Comparison of ENCODE assay signal across 13 mouse cellular contexts in genomic region chr16:44601182-44601581, GRCm38 (mm10). TPM values are rescaled to one million over a fixed set of nuclear protein-coding genes. Genes with fewer than 3 reads are reported as not detected.
A peak's percentile ranks its signal among the peaks of the same experiment; 100 is the strongest.
DNase-seq lines count a peak whose midpoint lies in the region; ATAC-seq and TF ChIP-seq lines count a peak whose summit lies in the region.
"Had no signal": no experiment of that assay in that cellular context is flagged by ENCODE, and none has a peak within 500 bp of the region (broad histone marks: within the 10 kb centered on the region; RNA-seq: fewer than 3 reads in every experiment).

No protein-coding gene starts in this region.

- peaks cover 35% of the 10 kb centered on the region for H3K4me1 ChIP-seq in hindbrain, embryonic 10.5 days (replicated peaks)
- peaks cover 10% of the 10 kb centered on the region for H3K4me1 ChIP-seq in hindbrain, embryonic 14.5 days (replicated peaks; ENCODE audit: control insufficient read depth, insufficient read depth, low read length)
- peaks cover 18% of the 10 kb centered on the region for H3K4me1 ChIP-seq in limb, embryonic 11.5 days (ENCODE audit: control insufficient read depth, insufficient read depth, low read length)
- no peaks in the 10 kb centered on the region; the same call in 1 of the 2 replicates for H3K4me1 ChIP-seq in stomach, postnatal 0 days (replicated peaks; ENCODE audit: control insufficient read depth, insufficient read depth)
- peaks cover 17% of the 10 kb centered on the region for H3K4me1 ChIP-seq in heart, embryonic 10.5 days
- H3K4me1 ChIP-seq: liver, embryonic 13.5 days had no signal

- no peak for ATAC-seq in hindbrain, embryonic 14.5 days (ENCODE audit: low FRiP score)
- ATAC-seq in limb, embryonic 11.5 days (ENCODE audit: insufficient number of reproducible peaks, low FRiP score, low TSS enrichment, low read depth) = peak; percentile 35; the same call in 1 of the 2 replicates
- no peak for ATAC-seq in stomach, postnatal 0 days (ENCODE audit: low FRiP score, low TSS enrichment)

- H3K36me3 ChIP-seq in hindbrain, embryonic 10.5 days = no peaks in the 10 kb centered on the region
- no peaks in the 10 kb centered on the region for H3K36me3 ChIP-seq in hindbrain, embryonic 14.5 days (replicated peaks; ENCODE audit: control insufficient read depth, insufficient read depth)
- no peaks in the 10 kb centered on the region for H3K36me3 ChIP-seq in limb, embryonic 11.5 days (ENCODE audit: control insufficient read depth, insufficient read depth, low read length)
- H3K36me3 ChIP-seq in stomach, postnatal 0 days (ENCODE audit: control insufficient read depth, insufficient read depth, low read length) = no peaks in the 10 kb centered on the region
- no peaks in the 10 kb centered on the region for H3K36me3 ChIP-seq in heart, embryonic 10.5 days
- H3K36me3 ChIP-seq: liver, embryonic 13.5 days had no signal

- TF ChIP-seq EP300 in stomach, postnatal 0 days (optimal IDR thresholded peaks at IDR 0.05) = no peak

- no peak overlapping the region for H3K4me3 ChIP-seq in hindbrain, embryonic 10.5 days
- no peak overlapping the region for H3K4me3 ChIP-seq in hindbrain, embryonic 14.5 days (replicated peaks; ENCODE audit: low read length)
- H3K4me3 ChIP-seq in limb, embryonic 11.5 days (ENCODE audit: low read depth, low read length) = no peak overlapping the region
- H3K4me3 ChIP-seq in stomach, postnatal 0 days (ENCODE audit: low read depth, low read length) = no peak overlapping the region
- no peak overlapping the region for H3K4me3 ChIP-seq in heart, embryonic 10.5 days
- H3K4me3 ChIP-seq: liver, embryonic 13.5 days had no signal

- WGBS in hindbrain, embryonic 10.5 days = 6% methylated on average over 2 of the region's 2 CpGs
- 5% methylated on average over 2 of the region's 2 CpGs for WGBS in hindbrain, embryonic 14.5 days
- WGBS in limb, embryonic 11.5 days = 16% methylated on average over 2 of the region's 2 CpGs
- 68% methylated on average over 2 of the region's 2 CpGs for WGBS in stomach, postnatal 0 days
- 37% methylated on average over 2 of the region's 2 CpGs for WGBS in heart, embryonic 10.5 days

- H3K27ac ChIP-seq in hindbrain, embryonic 10.5 days = peak overlapping the region; percentile 78
- H3K27ac ChIP-seq in hindbrain, embryonic 14.5 days = no peak overlapping the region
- H3K27ac ChIP-seq in limb, embryonic 11.5 days (replicated peaks; ENCODE audit: low read depth, low read length) = peak overlapping the region; percentile 70
- H3K27ac ChIP-seq in stomach, postnatal 0 days (replicated peaks) = no peak overlapping the region
- H3K27ac ChIP-seq in heart, embryonic 10.5 days = no peak overlapping the region
- H3K27ac ChIP-seq: liver, embryonic 13.5 days had no signal

- peak; percentile 21 for DNase-seq in hindbrain, embryonic 10.5 days (ENCODE audit: low spot score)
- no peak for DNase-seq in hindbrain, embryonic 14.5 days (ENCODE audit: low spot score)
- peak; percentile 60 for DNase-seq in ES-CJ7 (ENCODE audit: low read depth, low spot score)
- DNase-seq in embryo, embryonic 10.5 days (ENCODE audit: low spot score) = peak; percentile 52
- peak; percentile 51 for DNase-seq in limb, embryonic 11.5 days (ENCODE audit: low spot score)
- no peak for DNase-seq in stomach, postnatal 0 days (ENCODE audit: low spot score)
- no peak for DNase-seq in heart, embryonic 10.5 days (ENCODE audit: low spot score)
- no peak for DNase-seq in kidney, postnatal 14 days
- DNase-seq: cerebellum, adult 8-10 months; gastrocnemius, postnatal 25 days; heart, postnatal 4 days; liver, embryonic 13.5 days; thymus, adult 2 months had no signal

- peaks cover 4% of the 10 kb centered on the region for H3K9me3 ChIP-seq in hindbrain, embryonic 10.5 days
- H3K9me3 ChIP-seq in hindbrain, embryonic 14.5 days (ENCODE audit: control insufficient read depth, low read length) = no peaks in the 10 kb centered on the region
- H3K9me3 ChIP-seq in limb, embryonic 11.5 days (ENCODE audit: control insufficient read depth, low read length) = 0 out of 2 replicates have a peak, but pooled peaks cover 2% of the 10 kb centered on the region
- H3K9me3 ChIP-seq in stomach, postnatal 0 days (ENCODE audit: control insufficient read depth, low read length) = no peaks in the 10 kb centered on the region
- H3K9me3 ChIP-seq in heart, embryonic 10.5 days = no peaks in the 10 kb centered on the region

- no peak overlapping the region for H3K4me2 ChIP-seq in hindbrain, embryonic 14.5 days (replicated peaks)
- H3K4me2 ChIP-seq in limb, embryonic 11.5 days (ENCODE audit: low read depth, severe bottlenecking) = no peak overlapping the region
- H3K4me2 ChIP-seq in stomach, postnatal 0 days (replicated peaks; ENCODE audit: low read depth) = no peak overlapping the region
- H3K4me2 ChIP-seq: liver, embryonic 13.5 days had no signal

- TF ChIP-seq CTCF in stomach, postnatal 0 days (IDR thresholded peaks at IDR 0.05; ENCODE audit: low read depth) = no peak

- no peak overlapping the region for H3K9ac ChIP-seq in hindbrain, embryonic 14.5 days
- H3K9ac ChIP-seq in limb, embryonic 11.5 days (ENCODE audit: low read length) = no peak overlapping the region
- H3K9ac ChIP-seq in stomach, postnatal 0 days (ENCODE audit: low read length) = no peak overlapping the region
- H3K9ac ChIP-seq: liver, embryonic 13.5 days had no signal

- no peaks in the 10 kb centered on the region for H3K27me3 ChIP-seq in hindbrain, embryonic 10.5 days (ENCODE audit: insufficient read depth, poor library complexity, severe bottlenecking)
- no peaks in the 10 kb centered on the region for H3K27me3 ChIP-seq in hindbrain, embryonic 14.5 days (ENCODE audit: control insufficient read depth, insufficient read depth, low read length)
- H3K27me3 ChIP-seq in limb, embryonic 11.5 days (ENCODE audit: control insufficient read depth, insufficient read depth, low read length) = no peaks in the 10 kb centered on the region
- H3K27me3 ChIP-seq in stomach, postnatal 0 days (ENCODE audit: control insufficient read depth, insufficient read depth, low read length) = no peaks in the 10 kb centered on the region
- H3K27me3 ChIP-seq in heart, embryonic 10.5 days (ENCODE audit: insufficient read depth, poor library complexity, severe bottlenecking) = no peaks in the 10 kb centered on the region
- H3K27me3 ChIP-seq: liver, embryonic 13.5 days had no signal

RNA-seq across cellular contexts. Expression of gene Boc, which starts 42.5 kb away (rescaled TPM):
- polyA plus RNA-seq in hindbrain, embryonic 10.5 days (2016; fragmentation: Nextera tagmentation; extraction: Ambion mirVana) = 36.0 and 43.9 TPM in 2 replicates
- polyA plus RNA-seq in hindbrain, embryonic 14.5 days (2014; fragmentation: Nextera tagmentation; extraction: Ambion mirVana) = 10.1 and 11.8 TPM in 2 replicates
- 39.3 and 41.9 TPM in 2 replicates for polyA plus RNA-seq in limb, embryonic 11.5 days (2014; fragmentation: Nextera tagmentation; extraction: Ambion mirVana)
- 5.9 and 6.1 TPM in 2 replicates for polyA plus RNA-seq in stomach, postnatal 0 days (2015; fragmentation: Nextera tagmentation; extraction: Ambion mirVana)
- 5.4 and 8.7 TPM in 2 replicates for polyA plus RNA-seq in heart, embryonic 10.5 days (2016; fragmentation: Nextera tagmentation; extraction: Ambion mirVana)

Comparison
In these comparisons a context has a peak if more than half of its experiments do, and no peak if none do; other contexts are left out.
1. DNase-seq: peak in hindbrain, embryonic 10.5 days (single experiment), ES-CJ7 (single experiment), embryo, embryonic 10.5 days (single experiment) and limb, embryonic 11.5 days (single experiment); none in hindbrain, embryonic 14.5 days (single experiment), stomach, postnatal 0 days (single experiment), heart, embryonic 10.5 days (single experiment) and kidney, postnatal 14 days (single experiment).
2. H3K27ac ChIP-seq: peak in hindbrain, embryonic 10.5 days (single experiment) and limb, embryonic 11.5 days (single experiment); none in hindbrain, embryonic 14.5 days (single experiment), stomach, postnatal 0 days (single experiment) and heart, embryonic 10.5 days (single experiment).